Mouse (Mus musculus) spleen, postnatal 4 days (tissue): ENCODE results near the gene Tmem45b.
"Not testable (repeated sequence)": the region's sequence is repeated elsewhere in the genome, so short reads cannot be mapped to it uniquely, and the experiment has no call there.

ENCODE experiments used
- DNase-seq, 2 experiments: peaks; one replicate each; pipeline ENCODE4 v3.0.0; 2022; ENCODE audit warnings: low spot score in 2 of 2

The Tmem45b gene

DNA sequence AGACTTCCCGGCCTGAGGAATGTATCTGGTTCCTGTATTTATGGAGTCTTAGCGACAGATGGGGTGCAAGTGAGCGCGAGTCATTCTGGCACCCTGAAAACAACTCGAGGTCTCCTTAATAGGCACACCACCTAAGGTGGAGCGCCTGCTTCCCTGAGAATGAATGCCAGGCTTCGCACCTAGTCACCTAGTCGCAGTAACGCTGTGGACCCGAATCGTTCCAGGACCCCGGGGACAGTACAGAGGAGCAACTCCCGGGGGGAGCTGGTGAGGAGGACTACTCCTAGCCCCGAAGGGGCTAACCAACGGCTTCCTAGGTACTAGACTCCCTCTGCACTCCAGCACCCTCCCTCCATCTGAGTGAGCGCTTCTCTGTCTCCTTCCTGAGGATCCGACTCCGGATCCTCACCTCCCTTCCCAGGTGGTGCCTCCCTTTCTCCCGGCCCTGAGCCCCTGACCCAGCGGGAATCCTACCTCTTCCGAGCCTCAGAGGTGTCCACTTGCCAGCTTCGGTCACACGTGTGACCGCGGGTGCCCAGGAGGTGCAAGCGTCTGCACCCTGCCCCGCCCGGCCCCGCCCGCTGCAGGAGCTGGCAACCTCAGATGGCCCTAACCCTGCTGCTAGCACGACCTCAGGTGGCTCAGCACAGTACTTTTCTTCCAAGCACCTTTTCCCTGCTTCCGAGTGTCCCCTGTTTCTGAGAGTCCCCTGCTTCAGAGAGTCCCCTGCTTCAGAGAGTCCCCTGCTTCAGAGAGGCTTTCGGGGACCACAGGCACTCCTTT lies at the start of gene Tmem45b:
Gene Tmem45b (minus strand): TSS at position 771 of the 783 bp plus-strand sequence.
- DNase-seq: peak in 1 of 2 experiments; percentile 56

DNA sequence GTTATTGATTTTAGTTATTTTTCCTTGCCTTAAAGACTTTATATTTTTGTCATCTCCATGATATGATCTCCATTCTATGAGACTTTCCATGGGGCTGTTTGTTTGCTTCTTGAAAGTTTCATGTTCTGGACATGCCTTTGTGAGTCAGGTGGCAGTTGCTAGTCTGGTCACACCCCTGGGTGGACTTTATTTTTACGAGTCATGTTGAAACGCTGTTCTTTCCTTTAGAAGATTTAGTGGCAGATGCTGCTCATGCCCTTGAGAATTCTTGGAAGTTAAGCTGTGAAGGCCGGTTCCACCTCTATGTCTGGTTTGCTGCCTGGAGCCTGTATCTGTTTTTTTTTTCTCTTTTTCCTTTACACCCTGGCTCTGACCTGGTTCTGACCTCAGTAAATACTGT lies 43.9 kb upstream of the Tmem45b start:
- DNase-seq: no peak

DNA sequence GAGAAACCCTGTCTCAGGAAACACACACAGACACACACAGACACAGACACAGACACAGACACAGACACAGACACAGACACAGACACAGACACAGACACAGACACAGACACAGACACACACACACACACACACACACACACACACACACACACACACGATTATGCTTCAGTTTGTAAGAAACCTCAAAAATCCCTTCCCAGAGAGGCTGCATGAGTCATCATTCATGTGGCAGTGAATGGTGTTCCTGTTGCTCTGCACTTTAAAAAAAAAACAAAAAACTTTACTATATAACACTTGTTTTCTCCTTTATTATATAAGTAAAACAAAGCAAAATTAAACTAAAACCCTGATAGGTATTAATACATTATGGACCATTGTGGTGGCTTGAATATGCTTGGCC lies 37.0 kb upstream of the Tmem45b start:
- DNase-seq: not testable (repeated sequence)

DNA sequence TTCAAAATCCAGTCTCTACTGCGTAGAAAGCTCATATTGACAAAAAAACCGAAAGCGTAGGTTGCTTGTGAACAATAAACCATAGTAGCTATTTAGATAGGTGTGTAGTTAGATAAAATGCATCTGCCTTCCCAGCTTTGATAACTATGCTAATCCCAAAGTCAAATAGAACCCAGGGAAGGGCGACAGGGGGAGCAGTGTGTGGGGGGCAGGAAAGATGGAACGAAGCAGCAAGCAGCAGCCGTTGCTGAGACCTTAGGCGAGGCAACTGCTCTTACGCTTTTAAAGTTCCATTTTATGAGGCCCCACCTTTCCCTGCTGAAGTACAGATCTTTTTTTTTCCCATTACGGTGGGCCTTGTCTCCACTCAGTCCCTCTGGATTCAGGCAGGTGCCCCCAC lies 1.1 kb downstream of the Tmem45b start:
- no peak for DNase-seq

DNA sequence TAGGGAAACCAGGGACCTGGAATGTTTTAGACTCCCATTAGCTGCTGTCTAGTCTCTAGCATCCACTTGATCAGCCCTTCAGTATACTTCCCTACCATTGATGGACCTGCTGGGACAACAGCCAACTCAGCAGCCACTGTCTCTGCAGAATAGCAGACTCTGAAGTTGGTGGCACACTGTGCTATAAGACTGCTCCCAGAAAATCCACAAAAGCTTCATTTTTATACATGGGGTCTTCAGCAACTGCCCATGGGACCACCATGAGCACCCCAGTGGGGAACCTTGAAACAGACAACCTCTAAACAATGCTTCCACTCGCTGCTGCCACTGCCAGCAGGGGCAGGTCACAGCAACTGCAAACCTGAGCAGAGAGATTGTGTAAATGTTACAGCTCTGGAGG lies 9.9 kb downstream of the Tmem45b start:
- no peak for DNase-seq

- peak in 1 of 2 experiments; percentile 49 for DNase-seq
Observed at GRCm38 (mm10) chr9:31452166-31452565, 12.1 kb downstream of the Tmem45b start.

GRCm38 (mm10) chr9:31449145-31449772 lies 15.0 kb downstream of the Tmem45b start:
- no peak for DNase-seq

DNA sequence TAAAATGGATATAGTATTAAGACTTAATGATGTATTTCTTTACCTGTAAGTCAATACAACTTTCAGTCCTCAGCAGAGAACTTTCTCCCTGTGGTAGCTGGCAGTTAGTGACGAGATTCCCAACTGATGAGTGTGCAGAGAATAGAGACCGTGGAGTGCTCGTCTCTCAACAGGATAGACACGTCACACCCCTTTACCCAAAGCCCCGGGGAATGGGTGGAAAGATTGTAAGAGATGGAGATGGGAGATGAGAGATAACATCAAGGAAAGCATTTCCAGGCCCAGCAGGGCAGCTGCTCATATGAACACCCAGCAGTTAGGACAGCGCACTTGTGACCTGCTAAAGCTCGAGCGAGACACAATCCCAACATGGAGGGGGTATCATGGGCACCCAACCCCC lies 20.0 kb downstream of the Tmem45b start:
- DNase-seq: no peak

DNA sequence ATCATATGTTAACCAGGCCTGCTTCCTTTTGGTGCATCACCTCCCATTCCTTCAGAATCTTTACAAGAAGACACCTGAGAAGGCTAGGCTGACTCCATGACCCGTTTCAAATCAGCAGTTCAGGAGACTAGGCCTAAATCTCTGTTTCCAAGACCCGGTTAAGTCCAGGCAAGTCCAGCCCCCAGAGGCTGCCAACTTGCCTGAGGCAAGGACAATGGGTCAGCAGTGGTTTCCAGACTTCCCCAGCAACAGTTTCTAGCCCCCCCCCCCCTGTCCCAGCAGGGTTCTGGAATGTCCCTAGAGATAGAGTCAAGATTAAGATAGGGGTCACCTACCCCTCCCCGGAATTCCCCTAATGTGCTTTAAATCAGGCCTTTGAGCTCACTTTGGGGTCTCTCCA lies 22.8 kb downstream of the Tmem45b start:
- no peak for DNase-seq

DNA sequence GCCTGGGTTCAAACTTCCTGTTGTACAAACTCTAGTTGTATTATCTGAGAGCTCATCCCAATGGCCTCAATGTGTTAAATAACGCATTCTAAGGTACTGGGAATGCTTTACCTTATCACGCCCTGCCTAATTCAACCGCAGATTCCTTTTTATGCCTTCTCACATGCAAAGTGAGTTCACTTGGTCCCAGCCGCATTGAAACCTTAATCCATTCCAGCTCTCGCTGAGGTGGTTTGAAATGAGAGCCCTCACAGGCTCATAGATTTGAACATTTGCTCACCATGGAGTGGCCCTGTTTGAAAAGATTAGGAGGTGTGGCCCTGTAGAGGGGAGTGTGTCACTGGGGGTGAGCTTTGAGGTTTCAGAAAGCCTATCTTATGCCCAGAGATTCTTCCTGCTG lies 23.9 kb downstream of the Tmem45b start:
- no peak for DNase-seq

DNA sequence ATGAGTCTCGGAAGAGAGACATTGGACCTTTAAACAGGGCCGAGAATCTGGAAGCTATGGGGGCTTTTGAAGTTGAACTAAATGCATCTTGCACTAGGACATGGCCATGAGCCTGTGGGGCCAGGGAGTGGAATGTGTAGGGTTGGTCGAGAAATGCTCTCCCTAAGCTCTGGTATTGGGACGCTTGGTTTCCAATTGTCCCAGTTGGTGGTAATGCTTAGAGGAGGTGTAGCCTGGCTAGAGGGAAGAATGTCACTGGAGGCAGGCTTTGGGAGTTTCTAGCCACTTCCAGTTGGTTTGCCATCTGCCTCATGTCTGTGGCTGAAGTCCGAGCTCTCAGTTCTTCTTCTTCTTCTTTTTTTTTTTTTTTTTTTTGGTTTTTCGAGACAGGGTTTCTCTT lies 24.9 kb downstream of the Tmem45b start:
- DNase-seq: no peak

DNA sequence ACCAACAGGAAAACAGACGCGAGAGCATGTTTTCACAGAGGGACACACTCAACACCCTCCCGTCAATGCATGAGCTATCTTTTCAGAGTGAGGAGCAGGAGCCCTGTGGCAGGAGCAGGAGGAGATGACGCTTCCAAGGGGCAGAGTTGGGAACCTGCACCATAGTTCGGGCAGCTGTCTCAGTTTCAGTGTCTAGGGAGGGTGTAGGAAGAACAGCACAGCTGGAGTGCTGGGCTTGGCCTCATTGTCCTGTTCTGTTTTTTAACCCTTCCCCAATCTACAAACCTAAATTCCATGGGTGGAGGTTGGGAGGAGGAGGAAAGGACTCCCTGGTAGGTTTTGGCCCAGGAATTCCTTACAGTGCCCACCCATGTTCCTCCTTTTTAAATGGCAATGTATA lies 25.4 kb downstream of the Tmem45b start:
- peak in 1 of 2 experiments; percentile 47 for DNase-seq

DNA sequence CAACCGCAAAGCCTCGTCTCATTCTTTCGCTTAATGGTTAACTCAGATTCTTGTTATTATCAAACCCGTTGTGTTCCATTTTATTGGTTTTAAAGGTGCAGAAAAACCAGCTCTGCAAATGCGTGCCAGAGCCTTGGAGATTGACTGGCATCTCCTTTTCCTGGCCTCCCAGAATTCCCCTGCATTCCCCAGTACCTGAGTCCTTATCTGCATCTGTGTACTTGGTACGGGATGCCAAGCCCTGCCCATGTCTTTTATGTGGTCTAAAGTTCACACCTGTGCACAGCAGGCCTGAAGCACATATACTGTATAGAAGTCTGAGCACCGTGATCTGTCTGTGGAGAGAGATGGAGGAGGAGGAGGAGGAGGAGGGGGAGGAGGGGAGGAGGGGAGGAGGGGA lies 26.4 kb downstream of the Tmem45b start:
- no peak for DNase-seq

DNA sequence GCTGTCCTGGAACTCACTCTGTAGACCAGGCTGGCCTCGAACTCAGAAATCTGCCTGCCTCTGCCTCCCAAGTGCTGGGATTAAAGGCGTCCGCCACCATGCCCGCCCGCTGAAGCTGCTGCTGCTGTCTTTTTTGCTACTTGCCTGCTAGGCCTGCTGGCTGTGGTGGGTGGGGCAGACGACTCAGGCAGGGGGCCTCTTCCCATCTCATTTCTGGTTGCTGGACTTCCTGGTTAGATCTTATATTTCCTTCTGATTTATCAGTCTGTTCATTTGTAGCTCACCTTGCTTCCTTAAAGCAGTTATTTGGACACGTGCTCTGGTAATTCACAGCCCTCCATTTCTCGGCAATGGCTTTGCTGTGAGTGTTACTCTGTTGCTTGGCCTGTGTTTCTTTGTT lies 28.8 kb downstream of the Tmem45b start:
- no peak for DNase-seq

- no peak for DNase-seq
Observed at GRCm38 (mm10) chr9:31433431-31433830, 30.8 kb downstream of the Tmem45b start.

- no peak for DNase-seq
Observed at GRCm38 (mm10) chr9:31432336-31432975, 31.8 kb downstream of the Tmem45b start.

- DNase-seq: no peak
Observed at GRCm38 (mm10) chr9:31431751-31432150, 32.5 kb downstream of the Tmem45b start.

DNA sequence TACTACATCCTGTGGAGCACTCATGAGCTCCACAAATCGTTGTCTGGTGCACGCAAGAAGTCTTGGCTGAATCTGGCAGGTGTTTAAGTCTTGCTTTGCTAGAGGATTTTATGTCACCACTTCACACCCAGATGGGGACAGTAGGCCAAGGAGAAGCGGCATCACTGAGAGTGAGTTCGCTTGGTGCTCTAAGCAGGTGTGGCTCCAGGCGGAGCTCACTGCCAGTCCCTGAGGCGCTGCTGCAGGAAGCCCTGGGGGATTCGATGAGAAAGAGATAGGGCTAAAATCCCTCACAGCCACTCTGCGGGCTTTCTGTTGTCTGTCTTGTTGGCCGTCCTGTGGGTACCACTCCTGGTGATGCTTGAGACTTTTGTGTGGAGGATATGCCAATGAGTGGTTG lies 34.3 kb downstream of the Tmem45b start:
- no peak for DNase-seq

DNA sequence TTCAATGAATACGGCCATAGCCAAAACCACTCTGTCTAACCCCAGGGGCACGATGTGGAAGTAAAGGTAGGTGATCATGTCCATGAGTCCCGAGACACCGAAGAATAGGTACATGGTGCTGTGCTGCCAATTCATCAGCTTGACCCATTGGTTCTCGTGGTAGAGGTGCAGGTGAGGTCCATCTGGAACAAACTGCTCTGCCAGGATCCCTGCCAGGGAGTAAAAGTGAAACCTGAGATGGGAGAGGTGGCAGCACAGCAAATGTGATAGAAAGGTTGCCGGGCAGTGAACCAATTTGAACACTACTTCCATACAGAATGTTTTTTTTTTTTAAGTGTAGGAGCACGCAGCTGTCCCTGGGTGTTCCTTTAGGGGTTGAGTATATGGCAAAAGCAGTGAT lies 35.3 kb downstream of the Tmem45b start:
- no peak for DNase-seq

- no peak for DNase-seq
Observed at GRCm38 (mm10) chr9:31422143-31422542, 42.1 kb downstream of the Tmem45b start.

DNA sequence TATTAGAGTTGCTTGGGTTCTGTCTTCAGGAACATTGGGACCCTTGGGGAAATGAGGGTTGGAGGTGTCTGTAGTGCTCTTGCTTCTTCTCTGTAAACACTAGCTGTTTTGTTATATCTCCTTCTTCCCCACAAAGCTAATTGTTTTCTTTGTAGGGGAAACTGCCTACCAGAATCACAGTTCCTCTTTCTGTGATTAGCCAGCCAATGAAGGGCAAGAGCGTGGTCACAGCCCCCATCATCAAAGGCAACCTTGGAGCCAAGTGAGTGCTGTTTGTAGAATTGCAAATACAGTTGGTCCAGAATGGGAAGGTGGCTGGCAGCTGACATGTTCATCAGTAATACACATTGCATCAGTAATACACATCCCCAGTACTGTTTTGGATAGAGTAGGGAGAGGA lies 45.4 kb downstream of the Tmem45b start:
- no peak for DNase-seq

GRCm38 (mm10) chr9:31412165-31412564 lies 52.1 kb downstream of the Tmem45b start:
- DNase-seq: no peak

DNA sequence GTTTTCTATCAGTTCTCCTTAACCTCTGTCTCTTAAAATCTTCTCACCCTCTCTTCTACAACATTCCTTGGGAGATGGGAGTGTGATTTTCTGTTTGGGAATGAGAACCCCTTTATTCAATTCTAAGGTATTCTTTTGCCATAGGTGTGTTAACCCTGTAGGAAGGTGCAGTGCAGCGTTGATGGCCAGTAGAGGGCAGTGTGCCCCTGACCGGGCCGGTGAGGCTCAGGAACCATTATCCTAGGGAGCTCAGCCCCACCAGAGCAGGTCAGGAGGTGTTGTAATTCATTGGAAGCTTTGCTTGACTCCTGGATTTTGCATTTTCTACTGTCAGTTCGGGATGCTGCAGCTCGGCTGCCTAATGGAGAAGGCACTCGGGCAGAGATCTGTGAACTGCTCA lies 59.0 kb downstream of the Tmem45b start:
- DNase-seq: peak; percentile 23 to 74
